Mouse (Mus musculus) cortical plate, adult 2 months (tissue): ENCODE measurements at regions not wholly inside any gene's neighbourhood (a gene's known extent, or its start where the extent isn't known, plus 50 kb on each side); places are given as distances from the start of the nearest gene placed in this dataset.

Experiments
- CTCF ChIP-seq: fragments of 200-500 bp; IDR thresholded peaks from 2 replicates; pipeline ENCODE4 v1.5.1; 2011; ENCODE audit warnings: mild to moderate bottlenecking, control low read depth, low read length; ENCODE audit not compliant: insufficient read depth; ENCODE audit errors: extremely low read depth
- POLR2A ChIP-seq: fragments of 200-500 bp; IDR thresholded peaks from 2 replicates; pipeline ENCODE4 v1.6.1; 2011; ENCODE audit warnings: mild to moderate bottlenecking, low read length, control low read depth; ENCODE audit not compliant: insufficient read depth; ENCODE audit errors: extremely low read depth

DNA sequence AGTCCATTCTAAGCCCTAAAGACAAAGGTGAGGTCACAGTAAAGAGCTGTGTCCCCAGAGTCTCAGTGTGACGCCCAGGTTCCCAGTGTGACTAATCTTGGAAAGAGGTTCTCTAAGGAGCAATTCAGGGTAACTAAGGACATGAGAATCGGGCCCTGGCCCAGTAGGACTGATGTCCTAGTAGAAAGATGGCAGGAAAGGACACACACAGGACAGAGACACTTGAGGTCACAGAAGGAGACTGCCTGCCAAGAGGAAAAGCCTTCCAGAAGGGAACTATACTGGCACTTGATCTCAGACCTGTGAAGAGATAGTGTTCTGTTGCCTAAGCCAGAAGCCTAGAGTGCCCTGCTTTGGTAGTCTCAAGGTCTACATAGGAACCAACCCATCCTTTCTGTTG, 113.1 kb downstream of the Irs2 start:
- TF ChIP-seq POLR2A = no peak
- no peak for TF ChIP-seq CTCF
